Mouse (Mus musculus): ENCODE data around the gene Plcxd2. TPM values are rescaled to one million over a fixed set of nuclear protein-coding genes. Genes with fewer than 3 reads are reported as not detected.
A peak's percentile ranks its signal among the peaks of the same experiment; 100 is the strongest.

Plcxd2 gene
- polyA plus RNA-seq, 1 experiment from 2014 or later, result 0.37 TPM

DNA sequence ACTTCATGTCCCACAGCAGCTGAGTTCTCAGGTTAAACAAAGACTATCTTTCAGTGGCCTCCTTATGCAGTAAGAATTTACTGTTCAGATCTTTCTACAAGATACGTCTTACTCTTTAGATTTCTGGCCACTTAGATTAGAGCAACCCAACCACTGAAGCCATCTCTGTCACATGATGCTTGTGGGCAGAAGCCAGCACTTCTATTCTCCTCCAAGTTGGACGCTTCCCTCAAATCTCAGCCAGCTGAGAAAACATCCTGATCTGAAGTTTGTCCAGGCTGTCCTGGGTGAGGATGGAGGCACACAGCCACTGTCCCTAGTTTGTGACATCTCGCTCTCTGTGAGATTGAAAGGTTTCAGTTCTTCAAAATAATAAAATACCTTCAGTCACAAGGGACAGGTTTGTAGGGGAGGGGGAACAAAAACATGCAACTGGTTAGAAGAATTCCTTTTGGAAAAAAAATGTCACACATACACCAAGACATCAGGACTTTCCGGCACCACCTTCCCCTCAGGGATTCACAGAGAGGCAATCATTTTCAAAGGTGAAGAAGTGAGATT lies 53.5 kb downstream of the Plcxd2 start:
- no peak overlapping the region for H3K4me2 ChIP-seq
- 67% methylated on average over 4 of the region's 4 CpGs for WGBS
- ATAC-seq (replicated peaks; ENCODE audit: insufficient number of reproducible peaks, insufficient read depth, low FRiP score, low read depth), result no peak
- H3K36me3 ChIP-seq, result no peaks in the 10 kb centered on the region
- no peak overlapping the region for H3K9ac ChIP-seq
- no peak overlapping the region for H3K27ac ChIP-seq
- no peaks in the 10 kb centered on the region for H3K27me3 ChIP-seq
- no peaks in the 10 kb centered on the region for H3K4me1 ChIP-seq (replicated peaks)
- no peaks in the 10 kb centered on the region for H3K9me3 ChIP-seq (replicated peaks)
- H3K4me3 ChIP-seq, result no peak overlapping the region

DNA sequence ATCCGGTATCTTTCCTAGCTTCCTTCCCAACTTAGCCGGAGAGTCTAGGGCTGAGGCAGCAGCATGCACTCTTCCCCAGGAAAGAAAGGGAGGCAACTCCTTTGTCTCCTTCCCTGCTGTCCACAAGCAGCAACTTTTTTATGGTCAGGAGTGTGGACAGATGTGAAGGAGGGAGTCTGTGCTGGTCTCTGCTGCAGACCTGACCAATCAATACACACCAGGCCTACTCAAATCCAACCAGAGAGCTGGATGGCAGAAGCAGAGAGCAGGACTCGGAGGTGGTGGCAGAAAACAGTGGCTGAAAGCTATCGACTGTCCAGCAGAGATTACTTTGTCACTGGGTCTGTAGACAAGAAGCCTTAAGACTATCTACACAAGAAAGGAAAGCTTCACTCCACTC lies 56.6 kb downstream of the Plcxd2 start, which contains the start of gene Phldb2:
Gene Phldb2 (minus strand): TSS at position 205 of the 400 bp plus-strand sequence.
- Histone ChIP-seq H3K27ac (no peak within 1 kb of the TSS), H3K36me3 (no peaks in the 10 kb centered on the region), H3K9ac (no peak within 1 kb of the TSS), H3K27me3 (no peaks in the 10 kb centered on the region), H3K4me1 (replicated peaks) (no peaks in the 10 kb centered on the region), H3K4me3 (no peak within 1 kb of the TSS), H3K9me3 (replicated peaks) (no peaks in the 10 kb centered on the region), H3K4me2 (no peak within 1 kb of the TSS)
- 54% methylated on average over 4 of the region's 4 CpGs for WGBS
- no peak for ATAC-seq (replicated peaks; ENCODE audit: insufficient number of reproducible peaks, insufficient read depth, low FRiP score, low read depth)

DNA sequence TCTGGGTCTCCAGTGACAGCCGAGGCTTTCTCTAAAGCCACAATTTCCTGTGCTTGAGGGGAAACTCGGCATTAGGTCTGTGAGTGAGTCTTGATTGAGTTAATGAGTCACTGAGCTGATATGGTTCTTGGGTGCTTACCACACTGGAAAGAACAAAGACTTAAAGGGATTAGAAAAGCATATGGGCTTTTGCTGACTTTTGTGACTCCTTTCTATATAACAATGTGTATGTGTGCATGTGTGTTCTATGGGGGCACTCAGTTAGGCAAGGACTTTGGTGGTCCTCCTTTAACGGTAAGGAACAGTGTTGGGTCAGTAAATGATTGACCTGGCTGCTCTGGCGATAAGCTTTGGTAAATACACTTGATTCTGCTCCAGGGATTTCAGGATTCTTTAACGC lies 57.5 kb downstream of the Plcxd2 start:
- 45% methylated on average over 5 of the region's 5 CpGs for WGBS
- no peaks in the 10 kb centered on the region for H3K36me3 ChIP-seq
- H3K9ac ChIP-seq, result no peak overlapping the region
- no peak overlapping the region for H3K4me2 ChIP-seq
- no peak overlapping the region for H3K4me3 ChIP-seq
- no peaks in the 10 kb centered on the region for H3K27me3 ChIP-seq
- ATAC-seq (replicated peaks; ENCODE audit: insufficient number of reproducible peaks, insufficient read depth, low FRiP score, low read depth), result no peak
- no peaks in the 10 kb centered on the region for H3K4me1 ChIP-seq (replicated peaks)
- no peak overlapping the region for H3K27ac ChIP-seq
- no peaks in the 10 kb centered on the region for H3K9me3 ChIP-seq (replicated peaks)

DNA sequence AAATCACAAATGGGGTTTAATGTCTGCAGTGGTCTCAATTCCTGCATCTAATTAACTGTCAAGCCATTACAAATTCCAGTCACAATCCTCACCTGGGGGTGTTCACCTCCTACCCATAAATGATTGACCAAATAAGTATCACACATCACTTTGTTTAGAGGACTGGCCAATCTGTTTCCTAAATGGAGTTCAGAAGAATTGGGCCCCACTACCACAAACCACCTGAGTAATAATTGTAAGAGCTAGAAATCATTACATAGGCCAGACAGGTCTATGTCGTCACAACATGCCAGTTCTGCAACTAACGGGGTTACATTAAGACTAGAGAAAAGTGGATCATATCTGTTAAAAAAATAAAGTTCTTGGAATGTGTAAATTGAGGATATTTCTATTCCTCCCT lies 58.0 kb downstream of the Plcxd2 start:
- ATAC-seq (replicated peaks; ENCODE audit: insufficient number of reproducible peaks, insufficient read depth, low FRiP score, low read depth), result no peak

DNA sequence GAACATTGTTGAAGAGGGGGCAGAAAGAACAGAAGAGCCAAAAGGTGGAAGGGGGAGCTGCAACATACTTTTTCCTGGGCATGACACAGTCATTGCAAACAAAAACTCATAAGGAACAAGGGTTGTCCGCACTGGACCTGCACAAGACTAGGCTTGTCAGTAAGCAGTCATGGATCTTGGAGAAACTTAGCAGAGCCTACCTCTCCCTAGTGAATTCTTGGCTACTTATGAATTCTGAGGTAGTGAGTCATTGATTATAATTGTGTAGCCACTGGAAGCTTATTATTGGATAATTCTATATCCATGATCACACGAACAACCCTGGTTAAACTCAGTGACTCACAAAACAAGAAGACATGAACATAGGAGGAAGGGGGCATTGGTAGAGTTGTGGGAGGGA lies 63.7 kb downstream of the Plcxd2 start:
- no peak for ATAC-seq (replicated peaks; ENCODE audit: insufficient number of reproducible peaks, insufficient read depth, low FRiP score, low read depth)

More for the DNA sequence above, 58.0 kb downstream of the Plcxd2 start:
- Histone ChIP-seq H3K4me2 (no peak overlapping the region), H3K4me3 (no peak overlapping the region), H3K9me3 (replicated peaks) (no peaks in the 10 kb centered on the region), H3K27me3 (no peaks in the 10 kb centered on the region), H3K27ac (no peak overlapping the region), H3K36me3 (no peaks in the 10 kb centered on the region), H3K4me1 (replicated peaks) (no peaks in the 10 kb centered on the region), H3K9ac (no peak overlapping the region)
- 68% methylated on average over 2 of the region's 2 CpGs for WGBS

DNA sequence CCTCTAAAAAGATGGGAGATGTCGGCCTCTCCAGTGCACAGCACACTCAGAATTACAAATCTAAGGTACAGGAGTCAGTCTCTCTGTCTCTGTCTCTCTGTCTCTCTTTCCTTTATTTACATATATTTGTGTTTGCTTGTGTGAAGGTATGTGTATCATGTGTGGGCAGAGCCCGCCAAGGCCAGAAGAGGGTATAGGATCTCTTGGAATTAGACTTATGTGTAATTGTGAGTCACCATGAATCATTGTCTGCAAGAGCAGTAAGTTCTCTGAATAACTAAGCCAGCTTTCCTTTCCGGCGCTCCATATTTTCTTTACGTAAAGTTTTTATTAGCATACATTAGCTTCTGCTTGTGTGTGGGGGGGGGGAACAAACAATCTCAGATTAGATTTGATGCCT lies 64.4 kb downstream of the Plcxd2 start:
- ATAC-seq (replicated peaks; ENCODE audit: insufficient number of reproducible peaks, insufficient read depth, low FRiP score, low read depth), result no peak
- Histone ChIP-seq H3K27me3 (no peaks in the 10 kb centered on the region), H3K4me1 (replicated peaks) (no peaks in the 10 kb centered on the region), H3K27ac (no peak overlapping the region), H3K4me2 (no peak overlapping the region), H3K9ac (no peak overlapping the region), H3K36me3 (no peaks in the 10 kb centered on the region), H3K4me3 (no peak overlapping the region), H3K9me3 (replicated peaks) (no peaks in the 10 kb centered on the region)
- 88% methylated on average over 5 of the region's 5 CpGs for WGBS

More for the DNA sequence above, 63.7 kb downstream of the Plcxd2 start:
- Histone ChIP-seq H3K9me3 (replicated peaks) (no peaks in the 10 kb centered on the region), H3K27me3 (no peaks in the 10 kb centered on the region), H3K4me2 (no peak overlapping the region), H3K27ac (no peak overlapping the region), H3K4me1 (replicated peaks) (no peaks in the 10 kb centered on the region), H3K4me3 (no peak overlapping the region), H3K9ac (no peak overlapping the region), H3K36me3 (no peaks in the 10 kb centered on the region)
- 81% methylated on average over 2 of the region's 2 CpGs for WGBS

DNA sequence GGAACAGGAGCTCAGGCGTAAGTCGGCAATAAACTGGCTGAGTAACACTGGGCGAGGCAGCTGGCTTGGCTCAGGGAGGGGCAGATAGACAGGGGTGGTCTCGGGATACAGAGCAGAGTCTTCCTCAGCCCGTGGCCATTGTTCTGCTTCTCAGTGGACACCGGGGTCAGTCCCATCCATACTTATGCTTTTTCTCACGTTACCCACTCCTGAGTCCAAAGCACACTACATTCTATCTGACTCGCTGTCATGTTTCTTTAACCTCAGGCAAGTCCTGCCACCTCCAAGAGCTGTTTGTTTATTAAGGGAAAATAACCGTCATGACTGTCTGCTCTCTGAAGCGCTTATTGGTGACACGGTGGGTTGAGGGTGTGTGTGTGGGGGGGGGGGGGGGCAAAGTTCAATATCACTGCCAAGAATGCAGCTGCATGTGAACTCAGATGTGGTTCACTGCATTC lies 64.8 kb downstream of the Plcxd2 start:
- Histone ChIP-seq H3K27me3 (no peaks in the 10 kb centered on the region), H3K4me1 (replicated peaks) (no peaks in the 10 kb centered on the region), H3K9me3 (replicated peaks) (no peaks in the 10 kb centered on the region), H3K36me3 (no peaks in the 10 kb centered on the region), H3K4me2 (no peak overlapping the region), H3K27ac (no peak overlapping the region), H3K4me3 (no peak overlapping the region), H3K9ac (no peak overlapping the region)
- WGBS, result 55% methylated on average over 11 of the region's 11 CpGs
- ATAC-seq (replicated peaks; ENCODE audit: insufficient number of reproducible peaks, insufficient read depth, low FRiP score, low read depth), result no peak

DNA sequence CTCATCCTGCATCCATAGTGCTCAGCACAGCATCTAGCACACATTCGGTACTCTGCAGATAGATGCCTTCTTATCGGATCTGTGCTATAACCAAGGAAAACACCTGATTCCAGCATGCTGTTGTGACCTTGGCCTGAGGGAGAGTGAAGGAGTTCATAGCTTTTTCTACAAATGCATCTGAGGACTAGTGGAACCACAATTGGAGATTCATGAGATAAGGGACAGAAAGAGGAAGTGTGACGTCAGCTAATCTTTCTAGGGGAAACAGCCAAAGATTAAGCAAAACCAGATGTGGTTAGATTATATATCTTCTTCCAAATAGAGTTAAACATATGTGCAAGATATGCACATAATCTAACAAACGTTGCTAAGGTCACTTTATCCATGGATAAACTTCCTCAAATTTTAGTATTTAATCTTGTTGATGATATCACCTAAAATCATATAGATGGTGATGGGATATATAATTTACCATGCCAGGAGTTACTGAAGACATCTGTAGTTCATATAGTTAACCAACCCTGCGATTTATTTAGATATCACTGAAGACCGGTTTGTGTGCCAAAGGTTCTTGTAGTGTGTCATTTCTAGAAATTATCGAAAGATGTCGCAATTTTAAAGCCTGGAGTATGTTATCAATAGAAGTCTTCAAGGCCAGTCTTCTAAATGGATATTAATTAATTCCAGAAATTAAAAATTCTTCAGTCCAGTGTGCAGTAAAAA lies 67.7 kb downstream of the Plcxd2 start:
- ATAC-seq (replicated peaks; ENCODE audit: insufficient number of reproducible peaks, insufficient read depth, low FRiP score, low read depth), result no peak
- H3K4me2 ChIP-seq, result no peak overlapping the region

DNA sequence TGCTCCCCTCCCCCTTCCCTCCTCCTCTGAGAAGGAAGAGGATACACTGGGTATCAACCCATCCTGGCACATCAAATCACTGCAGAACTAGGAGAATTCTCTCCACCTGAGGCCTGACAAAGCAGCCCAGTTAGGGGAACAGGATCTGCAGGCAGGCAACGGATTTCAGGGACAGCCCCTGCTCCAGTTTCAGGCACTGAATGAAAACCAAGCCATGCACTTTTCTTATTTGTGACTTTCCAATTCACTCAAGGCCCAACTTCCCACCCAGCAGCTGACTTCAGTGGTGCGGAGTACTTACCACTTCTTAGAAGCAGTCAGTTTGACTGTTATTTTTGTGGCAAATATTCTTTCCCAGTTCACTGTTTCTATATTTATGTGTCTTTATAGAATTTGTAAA lies 69.3 kb downstream of the Plcxd2 start:
- no peak overlapping the region for H3K4me2 ChIP-seq
- H3K4me3 ChIP-seq, result no peak overlapping the region
- no peaks in the 10 kb centered on the region for H3K4me1 ChIP-seq (replicated peaks)
- H3K27ac ChIP-seq, result no peak overlapping the region
- WGBS, result 90% methylated on average over 2 of the region's 2 CpGs
- H3K27me3 ChIP-seq, result no peaks in the 10 kb centered on the region
- no peak for ATAC-seq (replicated peaks; ENCODE audit: insufficient number of reproducible peaks, insufficient read depth, low FRiP score, low read depth)
- H3K9me3 ChIP-seq (replicated peaks), result no peaks in the 10 kb centered on the region
- H3K36me3 ChIP-seq, result no peaks in the 10 kb centered on the region
- no peak overlapping the region for H3K9ac ChIP-seq

More for the DNA sequence above, 67.7 kb downstream of the Plcxd2 start:
- no peaks in the 10 kb centered on the region for H3K36me3 ChIP-seq
- no peaks in the 10 kb centered on the region for H3K9me3 ChIP-seq (replicated peaks)
- WGBS, result 63% methylated on average over 8 of the region's 8 CpGs
- no peaks in the 10 kb centered on the region for H3K27me3 ChIP-seq
- no peak overlapping the region for H3K27ac ChIP-seq
- H3K4me1 ChIP-seq (replicated peaks), result no peaks in the 10 kb centered on the region
- no peak overlapping the region for H3K4me3 ChIP-seq
- H3K9ac ChIP-seq, result no peak overlapping the region

DNA sequence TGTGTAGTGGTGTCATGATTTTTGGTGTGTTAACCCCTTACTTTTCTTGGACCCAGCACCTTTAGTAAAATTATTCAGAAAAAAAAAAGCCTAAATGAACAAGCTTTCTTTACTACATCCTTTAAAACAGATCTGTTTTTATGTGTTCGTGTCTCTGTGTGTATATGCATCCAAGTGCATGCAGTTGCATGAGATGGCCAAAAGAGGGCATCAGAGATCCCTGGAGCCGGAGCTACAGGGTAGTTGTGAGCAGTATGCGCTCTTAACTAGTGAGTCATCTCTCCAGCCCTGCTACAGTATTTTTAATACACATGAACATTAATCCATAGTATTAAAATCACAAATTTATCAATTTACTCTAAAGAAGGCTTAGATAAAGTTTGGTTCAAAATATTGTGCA lies 70.6 kb downstream of the Plcxd2 start:
- no peak overlapping the region for H3K4me3 ChIP-seq
- H3K9me3 ChIP-seq (replicated peaks), result no peaks in the 10 kb centered on the region
- H3K4me2 ChIP-seq, result no peak overlapping the region
- WGBS, result 90% methylated on average over 3 of the region's 3 CpGs
- H3K36me3 ChIP-seq, result no peaks in the 10 kb centered on the region
- no peak overlapping the region for H3K9ac ChIP-seq
- H3K4me1 ChIP-seq (replicated peaks), result no peaks in the 10 kb centered on the region
- ATAC-seq (replicated peaks; ENCODE audit: insufficient number of reproducible peaks, insufficient read depth, low FRiP score, low read depth), result no peak
- no peak overlapping the region for H3K27ac ChIP-seq
- no peaks in the 10 kb centered on the region for H3K27me3 ChIP-seq

DNA sequence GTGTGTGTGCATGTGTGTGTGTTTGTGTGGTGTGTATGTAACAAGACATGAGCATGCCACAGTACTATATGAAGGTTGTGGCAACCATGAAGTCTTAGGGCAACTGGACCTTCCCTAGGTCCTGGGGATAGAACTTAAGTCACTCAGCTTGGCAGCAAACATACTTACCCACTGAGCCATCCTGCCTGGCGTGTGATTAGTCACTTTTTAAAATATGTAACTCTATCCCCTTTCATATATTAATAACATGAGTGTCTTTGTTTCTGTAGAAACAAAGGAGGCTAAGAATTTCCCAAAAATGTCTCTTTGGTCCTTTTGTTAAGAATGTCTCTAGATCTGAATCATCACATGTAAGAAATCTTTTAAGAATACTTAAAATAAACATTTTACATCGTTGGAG lies 72.6 kb downstream of the Plcxd2 start:
- H3K27me3 ChIP-seq, result no peaks in the 10 kb centered on the region
- 53% methylated on average over 2 of the region's 2 CpGs for WGBS
- H3K4me1 ChIP-seq (replicated peaks), result no peaks in the 10 kb centered on the region
- H3K9me3 ChIP-seq (replicated peaks), result no peaks in the 10 kb centered on the region
- no peak for ATAC-seq (replicated peaks; ENCODE audit: insufficient number of reproducible peaks, insufficient read depth, low FRiP score, low read depth)
- H3K9ac ChIP-seq, result no peak overlapping the region
- H3K4me2 ChIP-seq, result no peak overlapping the region
- no peaks in the 10 kb centered on the region for H3K36me3 ChIP-seq
- no peak overlapping the region for H3K27ac ChIP-seq
- no peak overlapping the region for H3K4me3 ChIP-seq

DNA sequence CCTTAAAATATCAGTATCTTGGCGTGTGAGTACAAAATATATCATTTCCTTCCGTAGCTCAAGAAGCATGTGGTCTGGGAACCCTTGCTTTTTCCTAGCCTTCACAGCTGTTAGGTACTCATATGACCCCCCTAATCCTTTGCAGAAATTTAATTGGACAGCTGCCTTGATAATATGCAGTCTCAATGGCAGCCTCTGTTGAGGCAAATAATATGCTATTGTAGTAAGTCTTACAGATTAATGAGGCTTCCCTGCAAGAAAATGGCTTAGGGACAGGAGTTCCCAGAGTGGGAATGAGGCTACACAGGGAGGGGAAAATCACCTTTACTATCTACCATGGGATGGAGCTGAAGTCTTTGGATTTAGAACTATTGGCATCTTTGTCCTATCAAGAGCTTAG lies 73.5 kb downstream of the Plcxd2 start:
- H3K27ac ChIP-seq, result peak overlapping the region; percentile 40; the same call in 1 of the 2 replicates
- ATAC-seq (replicated peaks; ENCODE audit: insufficient number of reproducible peaks, insufficient read depth, low FRiP score, low read depth), result peak; percentile 39; the same call in 1 of the 2 replicates
- H3K36me3 ChIP-seq, result no peaks in the 10 kb centered on the region
- no peaks in the 10 kb centered on the region for H3K4me1 ChIP-seq (replicated peaks)
- H3K27me3 ChIP-seq, result no peaks in the 10 kb centered on the region
- H3K9ac ChIP-seq, result no peak overlapping the region
- no peak overlapping the region for H3K4me3 ChIP-seq
- H3K9me3 ChIP-seq (replicated peaks), result no peaks in the 10 kb centered on the region
- no peak overlapping the region for H3K4me2 ChIP-seq
- 66% methylated on average over 2 of the region's 2 CpGs for WGBS
